ENCODE assay signal across 25 mouse cellular contexts in the genomic region with DNA sequence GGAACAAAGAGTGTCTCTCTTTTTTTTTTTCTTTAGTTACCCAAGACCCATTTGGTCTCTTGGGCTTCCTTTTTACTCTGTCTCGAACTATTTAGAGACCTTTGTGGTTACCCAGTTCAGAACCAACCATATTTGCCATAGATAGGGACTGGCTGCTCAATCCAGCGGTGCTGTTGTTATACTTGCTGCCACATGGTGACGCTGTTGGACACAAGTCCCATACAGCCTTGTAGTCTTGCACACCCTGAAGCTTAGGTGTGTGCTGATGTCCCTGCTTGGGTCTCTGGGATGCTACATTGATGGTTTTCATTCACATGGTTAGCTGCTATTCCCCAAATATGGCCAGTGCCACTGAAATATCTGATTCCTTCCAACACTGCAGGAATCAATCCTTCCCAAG. TPM values are rescaled to one million over a fixed set of nuclear protein-coding genes. Genes with fewer than 3 reads are reported as not detected.
DNase-seq lines count a peak whose midpoint lies in the region; TF ChIP-seq lines count a peak whose summit lies in the region.
"Had no signal": no experiment of that assay in that cellular context is flagged by ENCODE, and none has a peak within 500 bp of the region (broad histone marks: within the 10 kb centered on the region; RNA-seq: fewer than 3 reads in every experiment).

No protein-coding gene starts in this region.

- no peak overlapping the region for H3K27ac ChIP-seq in kidney, adult 2 months (ENCODE audit: insufficient read depth, low read depth, low read length)
- H3K27ac ChIP-seq in CH12.LX (ENCODE audit: insufficient read depth, low read depth) = no peak overlapping the region
- H3K27ac ChIP-seq: forebrain, embryonic 12.5 days; heart, embryonic 13.5 days; hindbrain, embryonic 13.5 days; intestine, embryonic 15.5 days; limb, embryonic 10.5 days; macrophage; midbrain, embryonic 13.5 days had no signal

- H3K36me3 ChIP-seq in kidney, adult 2 months (ENCODE audit: control insufficient read depth, insufficient read depth, low read length) = no peaks in the 10 kb centered on the region
- H3K36me3 ChIP-seq in CH12.LX (replicated peaks in 1 of 2; ENCODE audit: control insufficient read depth in 1 of 2, insufficient read depth in 1 of 2, low read length in 1 of 2) = no peaks in the 10 kb centered on the region
- H3K36me3 ChIP-seq: forebrain, embryonic 12.5 days; G1E; hindbrain, embryonic 13.5 days; intestine, embryonic 15.5 days; limb, embryonic 10.5 days; midbrain, embryonic 13.5 days had no signal

- 75% methylated on average over 3 of the region's 3 CpGs for WGBS in kidney, adult 2 months
- 82% methylated on average over 3 of the region's 3 CpGs for WGBS in lung, adult 2 months

- dilution Hi-C loops in CH12.LX (cut with MboI; ENCODE audit: extremely low pct_ligation_motif_present, extremely low pct_unique_long_range_greater_than_20kb, low sequenced_read_pairs) = no loop called here

- H3K4me3 ChIP-seq in kidney, adult 2 months (ENCODE audit: insufficient read depth, low read depth, low read length) = no peak overlapping the region
- H3K4me3 ChIP-seq in lung, adult 2 months (replicated peaks; ENCODE audit: extremely low read depth, low read depth, low read length) = no peak overlapping the region
- no peak overlapping the region for H3K4me3 ChIP-seq in CH12.LX (replicated peaks in 1 of 3; ENCODE audit: low read depth in 2 of 3, low read length in 2 of 3, poor library complexity in 1 of 3)
- H3K4me3 ChIP-seq: forebrain, embryonic 12.5 days; heart, embryonic 13.5 days; hindbrain, embryonic 13.5 days; intestine, embryonic 15.5 days; limb, embryonic 10.5 days; liver, embryonic 15.5 days; midbrain, embryonic 13.5 days; myocyte had no signal

- TF ChIP-seq POLR2A in kidney, adult 2 months (IDR thresholded peaks at IDR 0.05; ENCODE audit: low read depth, low read length) = no peak
- TF ChIP-seq POLR2A in lung, adult 2 months (IDR thresholded peaks at IDR 0.05; ENCODE audit: borderline replicate concordance, extremely low read depth, low read depth, low read length) = no peak
- no peak for TF ChIP-seq POLR2A in CH12.LX (IDR thresholded peaks at IDR 0.05; ENCODE audit: low read depth, low read length)

- DNase-seq in kidney, adult 2 months = no peak
- no peak for DNase-seq in kidney, adult 9 months
- no peak for DNase-seq in lung, adult 2 months
- DNase-seq in lung, postnatal 4 days = no peak
- peak; percentile 12 for DNase-seq in CH12.LX (ENCODE audit: extremely low read depth)
- peak; percentile 39 for DNase-seq in ZHBTc4 (ENCODE audit: low read depth, low spot score)
- DNase-seq in yolk sac, embryonic 10.5 days (ENCODE audit: low spot score) = no peak
- DNase-seq: adrenal gland, postnatal 36 days; cerebellum, adult 18-20 months; cerebellum, postnatal 25 days; gastrocnemius, postnatal 14 days; heart, adult 18-20 months; kidney, postnatal 10 days; spleen, adult 18-20 months; thymus, postnatal 4 days had no signal

- TF ChIP-seq EP300 in CH12.LX (IDR thresholded peaks at IDR 0.05; ENCODE audit: low read length) = no peak

- no peaks in the 10 kb centered on the region; the same call in 1 of the 2 replicates for H3K4me1 ChIP-seq in kidney, adult 2 months (ENCODE audit: control insufficient read depth, insufficient read depth, low read length)
- peaks cover 18% of the 10 kb centered on the region for H3K4me1 ChIP-seq in lung, adult 2 months (ENCODE audit: control insufficient read depth, insufficient read depth, low read length)
- peaks cover 0 to 16% of the 10 kb centered on the region in 2 experiments; a peak in 1 of 4 replicates for H3K4me1 ChIP-seq in CH12.LX (ENCODE audit: control insufficient read depth in 1 of 2, insufficient read depth in 2 of 2)
- H3K4me1 ChIP-seq: midbrain, embryonic 13.5 days had no signal

- TF ChIP-seq RAD21 in CH12.LX (IDR thresholded peaks at IDR 0.05; ENCODE audit: low read depth, low read length) = no peak; the same call in 1 of the 2 replicates

- no peak overlapping the region for H3K4me2 ChIP-seq in CH12.LX (ENCODE audit: insufficient read depth, low read depth, poor library complexity, severe bottlenecking)
- H3K4me2 ChIP-seq: forebrain, embryonic 12.5 days; heart, embryonic 13.5 days; hindbrain, embryonic 13.5 days; intestine, embryonic 15.5 days; liver, embryonic 15.5 days; midbrain, embryonic 13.5 days had no signal

- no peaks in the 10 kb centered on the region for H3K79me2 ChIP-seq in CH12.LX (replicated peaks; ENCODE audit: control insufficient read depth, extremely low read depth, insufficient read depth, poor library complexity, severe bottlenecking)

- peaks cover 3% of the 10 kb centered on the region for H3K9me3 ChIP-seq in CH12.LX (replicated peaks; ENCODE audit: low read length)
- H3K9me3 ChIP-seq: forebrain, embryonic 12.5 days; heart, embryonic 13.5 days; hindbrain, embryonic 13.5 days; intestine, embryonic 15.5 days; limb, embryonic 10.5 days; liver, embryonic 15.5 days; midbrain, embryonic 13.5 days had no signal

- peak; percentile 19; the same call in 1 of the 2 replicates for TF ChIP-seq CTCF in kidney, adult 2 months (conservative IDR thresholded peaks at IDR 0.05; ENCODE audit: insufficient read depth, insufficient read length, low read depth, low read length)
- TF ChIP-seq CTCF in lung, adult 2 months (IDR thresholded peaks at IDR 0.05; ENCODE audit: insufficient read depth, low read length) = 0 out of 2 replicates have a peak, but pooled peaks have one; percentile 21
- peak; percentile 24 to 29; a peak in 3 of 4 replicates for TF ChIP-seq CTCF in CH12.LX (conservative IDR thresholded peaks at IDR 0.05 in 1 of 2, IDR thresholded peaks at IDR 0.05 in 1 of 2; ENCODE audit: low read depth in 2 of 2, low read length in 2 of 2)

- in situ Hi-C loops in CH12.LX (cut with MboI; ENCODE audit: low pct_ligation_motif_present, low pct_unique_long_range_greater_than_20kb, low sequenced_read_pairs) = no loop called here

- H3K27me3 ChIP-seq in kidney, adult 2 months (replicated peaks; ENCODE audit: control insufficient read depth, insufficient read depth, low read length) = no peaks in the 10 kb centered on the region
- no peaks in the 10 kb centered on the region for H3K27me3 ChIP-seq in CH12.LX (replicated peaks)
- H3K27me3 ChIP-seq: forebrain, embryonic 12.5 days; heart, embryonic 13.5 days; hindbrain, embryonic 13.5 days; intestine, embryonic 15.5 days; liver, embryonic 15.5 days; midbrain, embryonic 13.5 days had no signal

- no peak overlapping the region for H3K9ac ChIP-seq in CH12.LX (ENCODE audit: insufficient read depth, low read depth)
- H3K9ac ChIP-seq: forebrain, embryonic 12.5 days; heart, embryonic 13.5 days; hindbrain, embryonic 13.5 days; intestine, embryonic 15.5 days; liver, embryonic 15.5 days; midbrain, embryonic 13.5 days had no signal

TF ChIP-seq in CH12.LX, 34 proteins besides CTCF, POLR2A, EP300 and RAD21:
- TF ChIP-seq ZMIZ1 (IDR thresholded peaks at IDR 0.05; ENCODE audit: low read depth, low read length) = no peak
- TF ChIP-seq PAX5 (IDR thresholded peaks at IDR 0.05; ENCODE audit: low read length) = no peak
- TF ChIP-seq JUND (conservative IDR thresholded peaks at IDR 0.05; ENCODE audit: low read depth, low read length) = no peak

RNA-seq across cellular contexts. Expression of gene Ptgs1, which starts 8.2 kb away (rescaled TPM):
- polyA plus RNA-seq in kidney, adult 2 months (2012; rRNA removed) = 25.6 and 28.2 TPM in 2 replicates
- 58.4 and 66.1 TPM in 2 replicates for polyA plus RNA-seq in lung, adult 2 months (2012; rRNA removed)
- total RNA-seq in CH12.LX (2012; rRNA removed) (3.0 and 3.1 TPM in 2 replicates), CH12.LX (2014; rRNA removed) (2.9 and 3.0 TPM in 2 replicates)
- 1.6 and 2.6 TPM in 2 replicates for polyA plus RNA-seq in CH12.LX (2012; ENCODE audit: insufficient read length, low read depth)

Comparison
In these comparisons a context has a peak if more than half of its experiments do, and no peak if none do; other contexts are left out.
1. DNase-seq: peak in CH12.LX (single experiment) and ZHBTc4 (single experiment); none in kidney, adult 2 months (single experiment), kidney, adult 9 months (single experiment), lung, adult 2 months (single experiment), lung, postnatal 4 days (0 of 2) and yolk sac, embryonic 10.5 days (single experiment).
2. Peak in every context shown above with its lines, with median percentiles within 50 percentile points of each other: CTCF ChIP-seq.